Mouse (Mus musculus): ENCODE measurements around the gene Tescl. TPM values are rescaled to one million over a fixed set of nuclear protein-coding genes. Genes with fewer than 3 reads are reported as not detected.

The Tescl gene
- polyA plus RNA-seq, 1 experiment from 2014 or later: not detected

- peak overlapping the region; percentile 92 for H3K4me2 ChIP-seq
- peak overlapping the region; percentile 86 for H3K4me3 ChIP-seq (replicated peaks)
- peak overlapping the region; percentile 98 for H3K27ac ChIP-seq (replicated peaks)
These were observed 38.0 kb upstream of the Tescl start for GRCm38 (mm10) chr7:24371809-24372145.

GRCm38 (mm10) chr7:24371012-24371808 lies 37.5 kb upstream of the Tescl start:
- peak overlapping the region; percentile 98 for H3K27ac ChIP-seq (replicated peaks)
- 18% methylated on average over 7 of the region's 7 CpGs for WGBS (ENCODE audit: insufficient replicate concordance)
- no peaks in the 10 kb centered on the region for H3K9me3 ChIP-seq (replicated peaks)
- peak overlapping the region; percentile 92 for H3K4me2 ChIP-seq
- no peaks in the 10 kb centered on the region for H3K27me3 ChIP-seq
- H3K4me3 ChIP-seq (replicated peaks): peak overlapping the region; percentile 86
- H3K36me3 ChIP-seq (replicated peaks): peaks cover 30% of the 10 kb centered on the region
- H3K9ac ChIP-seq: peak overlapping the region; percentile 100
- peak; percentile 83 for ATAC-seq (ENCODE audit: insufficient read depth)
- H3K4me1 ChIP-seq (replicated peaks): peaks cover 81% of the 10 kb centered on the region

More at GRCm38 (mm10) chr7:24371809-24372145, 38.0 kb upstream of the Tescl start:
- WGBS (ENCODE audit: insufficient replicate concordance): 8% methylated on average over 3 of the region's 3 CpGs
- Histone ChIP-seq H3K9me3 (replicated peaks) (no peaks in the 10 kb centered on the region), H3K27me3 (no peaks in the 10 kb centered on the region), H3K36me3 (replicated peaks) (peaks cover 36% of the 10 kb centered on the region), H3K9ac (peak overlapping the region; percentile 100), H3K4me1 (replicated peaks) (peaks cover 81% of the 10 kb centered on the region)
- no peak for ATAC-seq (ENCODE audit: insufficient read depth)

DNA sequence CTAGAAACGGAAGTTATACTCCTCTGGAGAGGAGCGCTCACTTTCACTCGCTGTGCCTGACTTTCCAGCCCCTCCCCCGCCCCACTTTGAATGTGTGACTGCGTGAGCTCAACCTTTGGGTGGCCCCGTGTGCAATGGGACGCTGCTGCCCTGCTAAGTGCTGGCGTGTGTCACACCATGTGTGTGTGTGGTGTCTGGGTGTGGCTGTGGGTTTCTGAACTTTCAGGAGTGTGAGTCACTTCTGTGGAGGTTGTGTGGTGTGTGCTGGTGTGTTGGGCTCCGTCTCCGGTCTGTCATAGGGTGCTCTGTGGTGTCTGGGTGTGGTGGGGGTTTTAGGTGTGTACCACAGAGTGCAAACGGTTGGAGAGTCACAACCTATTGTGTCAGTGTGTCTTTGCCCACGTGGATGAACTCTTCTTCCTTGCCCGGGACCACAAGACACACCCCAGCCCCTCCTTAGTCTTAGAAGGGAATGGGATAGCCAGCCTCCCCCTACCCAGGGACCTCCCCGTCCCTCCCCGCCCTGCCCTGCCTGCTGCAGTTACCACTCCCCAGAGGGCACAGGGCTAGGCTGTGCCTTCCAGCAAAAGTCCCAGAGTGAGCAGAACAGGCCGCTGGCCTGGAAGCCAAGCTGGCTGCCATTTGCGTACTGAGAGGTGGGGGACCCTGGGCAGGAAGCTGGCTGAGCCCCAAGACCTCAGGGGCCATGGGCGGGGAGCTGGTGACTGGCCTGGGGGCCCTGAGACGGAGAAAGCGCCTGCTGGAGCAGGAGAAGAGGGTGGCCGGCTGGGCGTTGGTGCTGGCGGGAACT lies 36.2 kb upstream of the Tescl start, which contains the start of gene Kcnn4:
Gene Kcnn4, plus strand, starts transcription at position 533 of the 811 bp plus-strand sequence.
- peak within 1 kb of the TSS; percentile 86 for H3K4me3 ChIP-seq (replicated peaks)
- peak within 1 kb of the TSS; percentile 100 for H3K9ac ChIP-seq
- peak within 1 kb of the TSS; percentile 98 for H3K27ac ChIP-seq (replicated peaks)
- WGBS (ENCODE audit: insufficient replicate concordance): 11% methylated on average over 23 of the region's 23 CpGs
- H3K27me3 ChIP-seq: no peaks in the 10 kb centered on the region
- peak within 1 kb of the TSS; percentile 92 for H3K4me2 ChIP-seq
- peak; percentile 57 for ATAC-seq (ENCODE audit: insufficient read depth)
- peaks cover 81% of the 10 kb centered on the region for H3K4me1 ChIP-seq (replicated peaks)
- peaks cover 18% of the 10 kb centered on the region for H3K36me3 ChIP-seq (replicated peaks)
- H3K9me3 ChIP-seq (replicated peaks): no peaks in the 10 kb centered on the region

DNA sequence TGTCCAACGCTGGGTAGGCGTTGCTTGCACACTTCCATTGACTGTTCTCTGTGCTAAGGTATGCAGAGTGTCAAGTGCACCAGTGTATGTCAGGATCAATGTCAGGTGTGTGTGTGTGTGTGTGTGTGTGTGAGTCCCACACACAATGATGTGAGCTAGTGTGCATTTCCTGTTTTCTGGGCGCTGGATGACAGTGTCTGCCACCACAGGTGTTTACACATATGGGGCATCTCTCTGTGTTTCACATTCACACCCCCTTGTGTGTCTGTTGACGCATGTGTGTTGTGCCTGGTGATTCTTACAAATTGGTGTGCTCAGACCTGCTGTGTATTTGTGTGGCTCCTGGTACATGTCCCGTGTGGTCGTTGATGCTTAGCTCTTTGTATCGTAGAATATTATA lies 35.2 kb upstream of the Tescl start:
- 0 out of 2 replicates have a peak, but pooled peaks cover 4% of the 10 kb centered on the region for H3K27me3 ChIP-seq
- H3K9me3 ChIP-seq (replicated peaks): no peaks in the 10 kb centered on the region
- peak overlapping the region; percentile 92 for H3K4me2 ChIP-seq
- H3K4me3 ChIP-seq (replicated peaks): no peak overlapping the region; the same call in 1 of the 2 replicates
- H3K4me1 ChIP-seq (replicated peaks): peaks cover 80% of the 10 kb centered on the region
- H3K27ac ChIP-seq (replicated peaks): peak overlapping the region; percentile 98
- 80% methylated on average over 7 of the region's 7 CpGs for WGBS (ENCODE audit: insufficient replicate concordance)
- H3K36me3 ChIP-seq (replicated peaks): peaks cover 8% of the 10 kb centered on the region
- peak overlapping the region; percentile 100 for H3K9ac ChIP-seq
- no peak for ATAC-seq (ENCODE audit: insufficient read depth)

DNA sequence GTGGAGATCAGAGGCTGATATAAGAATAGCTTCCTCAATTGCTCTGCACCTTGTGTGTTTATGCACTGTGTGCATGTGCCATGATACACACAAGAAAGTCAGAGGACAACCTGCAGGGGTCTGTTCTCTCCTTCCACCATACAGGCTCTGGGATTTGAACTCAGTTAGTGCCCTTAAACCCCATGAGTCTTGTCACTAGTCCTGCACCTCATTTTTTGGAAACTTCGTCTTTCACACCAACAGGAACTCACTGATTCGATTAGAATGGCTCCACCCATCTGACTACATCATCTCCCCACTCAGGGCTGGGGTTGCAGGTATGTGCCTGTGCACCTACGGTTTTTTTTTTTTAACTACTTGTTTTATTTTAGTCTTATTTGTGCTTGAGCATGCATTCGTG lies 34.5 kb upstream of the Tescl start:
- H3K4me3 ChIP-seq (replicated peaks): no peak overlapping the region
- WGBS (ENCODE audit: insufficient replicate concordance): 48% methylated on average over 4 of the region's 4 CpGs
- peak overlapping the region; percentile 98 for H3K27ac ChIP-seq (replicated peaks)
- H3K36me3 ChIP-seq (replicated peaks): peaks cover 1% of the 10 kb centered on the region
- no peak for ATAC-seq (ENCODE audit: insufficient read depth)
- no peaks in the 10 kb centered on the region for H3K9me3 ChIP-seq (replicated peaks)
- peaks cover 79% of the 10 kb centered on the region for H3K4me1 ChIP-seq (replicated peaks)
- H3K27me3 ChIP-seq: peaks cover 4% of the 10 kb centered on the region; the same call in 1 of the 2 replicates
- H3K9ac ChIP-seq: no peak overlapping the region
- H3K4me2 ChIP-seq: 0 out of 2 replicates have a peak overlapping the region, but pooled peaks have one; percentile 92

GRCm38 (mm10) chr7:24366716-24367632 lies 33.2 kb upstream of the Tescl start:
- H3K9me3 ChIP-seq (replicated peaks): no peaks in the 10 kb centered on the region
- peak overlapping the region; percentile 21; the same call in 1 of the 2 replicates for H3K9ac ChIP-seq
- ATAC-seq (ENCODE audit: insufficient read depth): peak; percentile 11; the same call in 1 of the 2 replicates
- peak overlapping the region; percentile 98 for H3K27ac ChIP-seq (replicated peaks)
- H3K4me2 ChIP-seq: peak overlapping the region; percentile 42
- peaks cover 69% of the 10 kb centered on the region for H3K4me1 ChIP-seq (replicated peaks)
- H3K4me3 ChIP-seq (replicated peaks): no peak overlapping the region
- no peaks in the 10 kb centered on the region for H3K36me3 ChIP-seq (replicated peaks)
- H3K27me3 ChIP-seq: peaks cover 10% of the 10 kb centered on the region; the same call in 1 of the 2 replicates
- 62% methylated on average over 15 of the region's 15 CpGs for whole genome bisulfite sequencing (ENCODE audit: insufficient replicate concordance)

GRCm38 (mm10) chr7:24365258-24366014 lies 31.7 kb upstream of the Tescl start:
- H3K9me3 ChIP-seq (replicated peaks): no peaks in the 10 kb centered on the region
- no peak overlapping the region for H3K4me3 ChIP-seq (replicated peaks)
- no peaks in the 10 kb centered on the region for H3K36me3 ChIP-seq (replicated peaks)
- peak overlapping the region; percentile 45 for H3K9ac ChIP-seq
- WGBS (ENCODE audit: insufficient replicate concordance): 69% methylated on average over 5 of the region's 5 CpGs
- peaks cover 10% of the 10 kb centered on the region; the same call in 1 of the 2 replicates for H3K27me3 ChIP-seq
- no peak for ATAC-seq (ENCODE audit: insufficient read depth)
- H3K4me1 ChIP-seq (replicated peaks): peaks cover 69% of the 10 kb centered on the region
- peak overlapping the region; percentile 98 for H3K27ac ChIP-seq (replicated peaks)
- peak overlapping the region; percentile 46 for H3K4me2 ChIP-seq

- H3K27me3 ChIP-seq: peaks cover 10% of the 10 kb centered on the region; the same call in 1 of the 2 replicates
- no peaks in the 10 kb centered on the region for H3K9me3 ChIP-seq (replicated peaks)
- WGBS (ENCODE audit: insufficient replicate concordance): 19% methylated on average over 10 of the region's 10 CpGs
- peak overlapping the region; percentile 98 for H3K27ac ChIP-seq (replicated peaks)
- no peak overlapping the region for H3K4me3 ChIP-seq (replicated peaks)
- H3K4me1 ChIP-seq (replicated peaks): peaks cover 64% of the 10 kb centered on the region
- peak overlapping the region; percentile 46 for H3K4me2 ChIP-seq
- no peaks in the 10 kb centered on the region for H3K36me3 ChIP-seq (replicated peaks)
- H3K9ac ChIP-seq: peak overlapping the region; percentile 45
- ATAC-seq (ENCODE audit: insufficient read depth): peak; percentile 47
These were observed 31.1 kb upstream of the Tescl start for GRCm38 (mm10) chr7:24364827-24365226.

- H3K9me3 ChIP-seq (replicated peaks): no peaks in the 10 kb centered on the region
- no peaks in the 10 kb centered on the region for H3K36me3 ChIP-seq (replicated peaks)
- peaks cover 10% of the 10 kb centered on the region; the same call in 1 of the 2 replicates for H3K27me3 ChIP-seq
- H3K4me1 ChIP-seq (replicated peaks): peaks cover 48% of the 10 kb centered on the region
- WGBS (ENCODE audit: insufficient replicate concordance): 12% methylated on average over 7 of the region's 7 CpGs
- no peak overlapping the region for H3K4me3 ChIP-seq (replicated peaks)
- H3K4me2 ChIP-seq: no peak overlapping the region
- no peak overlapping the region; the same call in 1 of the 2 replicates for H3K9ac ChIP-seq
- no peak overlapping the region for H3K27ac ChIP-seq (replicated peaks)
- ATAC-seq (ENCODE audit: insufficient read depth): no peak
These were observed 29.5 kb upstream of the Tescl start for GRCm38 (mm10) chr7:24363228-24363627.

GRCm38 (mm10) chr7:24361001-24361400 lies 27.3 kb upstream of the Tescl start:
- no peak overlapping the region for H3K27ac ChIP-seq (replicated peaks)
- H3K9me3 ChIP-seq (replicated peaks): no peaks in the 10 kb centered on the region
- H3K4me1 ChIP-seq (replicated peaks): peaks cover 25% of the 10 kb centered on the region
- H3K36me3 ChIP-seq (replicated peaks): no peaks in the 10 kb centered on the region
- no peak overlapping the region for H3K4me3 ChIP-seq (replicated peaks)
- peaks cover 10% of the 10 kb centered on the region; the same call in 1 of the 2 replicates for H3K27me3 ChIP-seq
- ATAC-seq (ENCODE audit: insufficient read depth): no peak
- no peak overlapping the region for H3K4me2 ChIP-seq
- 52% methylated on average over 4 of the region's 4 CpGs for WGBS (ENCODE audit: insufficient replicate concordance)
- no peak overlapping the region for H3K9ac ChIP-seq
